28 mouse cellular contexts compared by ENCODE assay signal in genomic region chr7:27296518-27296917, GRCm38 (mm10). TPM values are rescaled to one million over a fixed set of nuclear protein-coding genes. Genes with fewer than 3 reads are reported as not detected.
DNase-seq lines count a peak whose midpoint lies in the region; ATAC-seq and TF ChIP-seq lines count a peak whose summit lies in the region.
"Had no signal": no experiment of that assay in that cellular context is flagged by ENCODE, and none has a peak within 500 bp of the region (broad histone marks: within the 10 kb centered on the region; RNA-seq: fewer than 3 reads in every experiment).

No protein-coding gene starts in this region.

- no peaks in the 10 kb centered on the region for H3K79me2 ChIP-seq in heart, adult 2 months (replicated peaks; ENCODE audit: control insufficient read depth, insufficient read depth, low read length)
- no peaks in the 10 kb centered on the region for H3K79me2 ChIP-seq in CH12.LX (replicated peaks; ENCODE audit: control insufficient read depth, extremely low read depth, insufficient read depth, poor library complexity, severe bottlenecking)
- no peaks in the 10 kb centered on the region for H3K79me2 ChIP-seq in MEL (ENCODE audit: control insufficient read depth, insufficient read depth, low read length, poor library complexity)

- peak; percentile 19; the same call in 1 of the 2 replicates for TF ChIP-seq CTCF in heart, adult 2 months (IDR thresholded peaks at IDR 0.05)
- peak in 1 of 2 experiments; percentile 25; a peak in 2 of 4 replicates for TF ChIP-seq CTCF in CH12.LX (conservative IDR thresholded peaks at IDR 0.05 in 1 of 2, IDR thresholded peaks at IDR 0.05 in 1 of 2; ENCODE audit: low read depth in 2 of 2, low read length in 2 of 2)
- TF ChIP-seq CTCF in MEL (IDR thresholded peaks at IDR 0.05 in 2 of 3, conservative IDR thresholded peaks at IDR 0.05 in 1 of 3; ENCODE audit: control insufficient read depth in 1 of 3, insufficient read depth in 1 of 3, low read depth in 2 of 3, low read length in 3 of 3, poor library complexity in 1 of 3, severe bottlenecking in 1 of 3): peak in 2 of 3 experiments; percentile 31 to 52; a peak in 3 of 6 replicates

- dilution Hi-C loops in CH12.LX (cut with MboI; ENCODE audit: extremely low pct_ligation_motif_present, extremely low pct_unique_long_range_greater_than_20kb, low sequenced_read_pairs): no loop called here

- no peak for TF ChIP-seq EP300 in heart, adult 2 months (IDR thresholded peaks at IDR 0.05; ENCODE audit: insufficient read depth, low read depth, low read length)
- no peak for TF ChIP-seq EP300 in CH12.LX (IDR thresholded peaks at IDR 0.05; ENCODE audit: low read length)
- TF ChIP-seq EP300 in MEL (IDR thresholded peaks at IDR 0.05; ENCODE audit: low read depth in 1 of 2, low read length in 2 of 2): no peak

- in situ Hi-C loops in CH12.LX (cut with MboI; ENCODE audit: low pct_ligation_motif_present, low pct_unique_long_range_greater_than_20kb, low sequenced_read_pairs): no loop called here

- peaks cover 16% of the 10 kb centered on the region for H3K9me3 ChIP-seq in CH12.LX (replicated peaks; ENCODE audit: low read length)
- H3K9me3 ChIP-seq in MEL (replicated peaks; ENCODE audit: insufficient read depth, low read length): no peaks in the 10 kb centered on the region
- no peaks in the 10 kb centered on the region for H3K9me3 ChIP-seq in midbrain, embryonic 16.5 days (replicated peaks; ENCODE audit: control insufficient read depth, low read length, poor library complexity, severe bottlenecking)
- H3K9me3 ChIP-seq: embryonic facial prominence, embryonic 10.5 days; embryonic facial prominence, embryonic 13.5 days; forebrain, embryonic 15.5 days; heart, embryonic 15.5 days had no signal

- intact Hi-C loops in heart, adult 2 months (cut with DNase I): no loop called here

- no peak for DNase-seq in heart, adult 2 months
- DNase-seq in heart, postnatal 4 days: no peak
- DNase-seq in CH12.LX (ENCODE audit: extremely low read depth) (no peak), MEL (ENCODE audit: low read depth, low spot score) (peak; percentile 29)
- DNase-seq in layer of hippocampus, adult 9-11 months: no peak
- DNase-seq in adrenal gland, adult (ENCODE audit: inconsistent age in 2 of 2, low spot score in 1 of 2): no peak
- DNase-seq: adrenal gland, postnatal 14 days; cerebellum, adult 11 months; cerebellum, adult 2 months; cerebellum, adult 9-11 months; cerebellum, postnatal 36 days; embryo, embryonic 11 days; gastrocnemius, postnatal 10 days; heart, postnatal 10 days; heart, postnatal 36 days had no signal

- no peaks in the 10 kb centered on the region for H3K27me3 ChIP-seq in heart, adult 2 months (ENCODE audit: control insufficient read depth, insufficient read depth, low read length)
- H3K27me3 ChIP-seq in CH12.LX (replicated peaks): peaks cover 50% of the 10 kb centered on the region
- peaks cover 0 to 2% of the 10 kb centered on the region in 2 experiments; a peak in 1 of 4 replicates for H3K27me3 ChIP-seq in MEL (ENCODE audit: control insufficient read depth in 1 of 2, insufficient read depth in 2 of 2, low read length in 2 of 2)
- no peaks in the 10 kb centered on the region for H3K27me3 ChIP-seq in midbrain, embryonic 16.5 days (ENCODE audit: control insufficient read depth, insufficient read depth, low read depth, low read length)
- H3K27me3 ChIP-seq: embryonic facial prominence, embryonic 13.5 days; forebrain, embryonic 15.5 days; heart, embryonic 12.5 days; heart, embryonic 15.5 days had no signal

- TF ChIP-seq POLR2A in heart, adult 2 months (IDR thresholded peaks at IDR 0.05; ENCODE audit: insufficient read depth, low read depth, low read length): no peak
- TF ChIP-seq POLR2A in CH12.LX (IDR thresholded peaks at IDR 0.05; ENCODE audit: low read depth, low read length) (no peak), MEL (IDR thresholded peaks at IDR 0.05; ENCODE audit: control insufficient read depth in 1 of 2, insufficient read depth in 1 of 2, low read depth in 1 of 2, low read length in 2 of 2, poor library complexity in 1 of 2) (no peak)

- no peaks in the 10 kb centered on the region for H3K36me3 ChIP-seq in heart, adult 2 months (ENCODE audit: control insufficient read depth, insufficient read depth, low read length)
- H3K36me3 ChIP-seq in CH12.LX (replicated peaks in 1 of 2; ENCODE audit: control insufficient read depth in 1 of 2, insufficient read depth in 1 of 2, low read length in 1 of 2) (no peaks in the 10 kb centered on the region), MEL (ENCODE audit: control insufficient read depth in 1 of 2, insufficient read depth in 2 of 2, low read length in 2 of 2) (no peaks in the 10 kb centered on the region)
- H3K36me3 ChIP-seq in midbrain, embryonic 16.5 days (ENCODE audit: control insufficient read depth, insufficient read depth, low read length): no peaks in the 10 kb centered on the region
- H3K36me3 ChIP-seq: embryonic facial prominence, embryonic 10.5 days; embryonic facial prominence, embryonic 13.5 days; forebrain, embryonic 12.5 days; forebrain, embryonic 15.5 days; heart, embryonic 12.5 days; heart, embryonic 15.5 days had no signal

- H3K4me2 ChIP-seq in CH12.LX (ENCODE audit: insufficient read depth, low read depth, poor library complexity, severe bottlenecking): no peak overlapping the region
- H3K4me2 ChIP-seq in midbrain, embryonic 16.5 days (ENCODE audit: low read length): no peak overlapping the region
- H3K4me2 ChIP-seq: embryonic facial prominence, embryonic 13.5 days; forebrain, embryonic 12.5 days; forebrain, embryonic 15.5 days; heart, embryonic 12.5 days; heart, embryonic 15.5 days; hindbrain, embryonic 14.5 days had no signal

- WGBS in heart, adult 2 months: 95% methylated on average over 4 of the region's 4 CpGs
- 92% methylated on average over 4 of the region's 4 CpGs for WGBS in midbrain, embryonic 16.5 days

- TF ChIP-seq RAD21 in CH12.LX (IDR thresholded peaks at IDR 0.05; ENCODE audit: low read depth, low read length) (peak; percentile 22), MEL (IDR thresholded peaks at IDR 0.05; ENCODE audit: low read depth, low read length) (peak; percentile 54)

- no peak overlapping the region for H3K27ac ChIP-seq in heart, adult 2 months
- H3K27ac ChIP-seq in CH12.LX (ENCODE audit: insufficient read depth, low read depth): no peak overlapping the region
- H3K27ac ChIP-seq in MEL (ENCODE audit: control insufficient read depth, low read depth, low read length): no peak overlapping the region
- no peak overlapping the region for H3K27ac ChIP-seq in midbrain, embryonic 16.5 days (ENCODE audit: low read length)
- H3K27ac ChIP-seq: embryonic facial prominence, embryonic 10.5 days; embryonic facial prominence, embryonic 13.5 days; forebrain, embryonic 12.5 days; forebrain, embryonic 15.5 days; heart, embryonic 15.5 days; hindbrain, embryonic 14.5 days; hindbrain, postnatal 0 days had no signal

- no peak overlapping the region for H3K9ac ChIP-seq in heart, adult 2 months (ENCODE audit: low read depth, low read length)
- no peak overlapping the region for H3K9ac ChIP-seq in CH12.LX (ENCODE audit: insufficient read depth, low read depth)
- H3K9ac ChIP-seq in MEL (ENCODE audit: control insufficient read depth, low read depth, low read length, poor library complexity, severe bottlenecking): no peak overlapping the region
- H3K9ac ChIP-seq in midbrain, embryonic 16.5 days (ENCODE audit: low read depth, low read length): no peak overlapping the region
- H3K9ac ChIP-seq: embryonic facial prominence, embryonic 13.5 days; forebrain, embryonic 12.5 days; forebrain, embryonic 15.5 days; heart, embryonic 12.5 days; heart, embryonic 15.5 days; hindbrain, embryonic 14.5 days had no signal

- ATAC-seq in midbrain, embryonic 16.5 days: no peak
- ATAC-seq: CD4-positive, CD25-positive, alpha-beta regulatory T cell, adult 4 months; forebrain, embryonic 15.5 days; hindbrain, postnatal 0 days; inflammation-experienced regulatory T-cells, adult 6 months; intestine, postnatal 0 days had no signal

- no peak overlapping the region for H3K4me3 ChIP-seq in heart, adult 2 months
- H3K4me3 ChIP-seq in CH12.LX (replicated peaks in 1 of 3; ENCODE audit: low read depth in 2 of 3, low read length in 2 of 3, poor library complexity in 1 of 3) (no peak overlapping the region), MEL (ENCODE audit: control insufficient read depth in 1 of 2, insufficient read depth in 1 of 2, low read depth in 2 of 2, low read length in 2 of 2) (no peak overlapping the region)
- H3K4me3 ChIP-seq in midbrain, embryonic 16.5 days (ENCODE audit: low read depth, low read length): no peak overlapping the region
- H3K4me3 ChIP-seq: embryonic facial prominence, embryonic 10.5 days; embryonic facial prominence, embryonic 13.5 days; erythroblast, embryonic 14.5 days; forebrain, embryonic 12.5 days; forebrain, embryonic 15.5 days; heart, embryonic 12.5 days; heart, embryonic 15.5 days had no signal

- H3K4me1 ChIP-seq in heart, adult 2 months (ENCODE audit: control insufficient read depth, insufficient read depth, low read length): peaks cover 3% of the 10 kb centered on the region; the same call in 1 of the 2 replicates
- no peaks in the 10 kb centered on the region for H3K4me1 ChIP-seq in CH12.LX (ENCODE audit: control insufficient read depth in 1 of 2, insufficient read depth in 2 of 2)
- no peaks in the 10 kb centered on the region for H3K4me1 ChIP-seq in MEL (ENCODE audit: control insufficient read depth in 1 of 2, insufficient read depth in 2 of 2, low read length in 2 of 2)
- no peaks in the 10 kb centered on the region for H3K4me1 ChIP-seq in midbrain, embryonic 16.5 days (ENCODE audit: control insufficient read depth, insufficient read depth, low read length)
- H3K4me1 ChIP-seq: forebrain, embryonic 12.5 days; forebrain, embryonic 15.5 days; heart, embryonic 12.5 days had no signal

RNA-seq across cellular contexts. Expression of gene Numbl, which starts 38.3 kb away (rescaled TPM):
- total RNA-seq in heart, adult 2 months (2021): 1 to 10 TPM; 3.7 to 6.1 TPM
- polyA plus RNA-seq in heart, adult 2 months (2012; rRNA removed): 7.8 and 9.7 TPM in 2 replicates
- total RNA-seq in heart, postnatal 4 days (2021): 10 to 100 TPM; 11.5 to 12.1 TPM
- total RNA-seq in CH12.LX (2012; rRNA removed): 1.5 and 2.3 TPM in 2 replicates
- 0.68 and 0.81 TPM in 2 replicates for total RNA-seq in CH12.LX (2014; rRNA removed)
- polyA plus RNA-seq in CH12.LX (2012; ENCODE audit: insufficient read length, low read depth): 2.7 and 2.9 TPM in 2 replicates
- 2.2 and 3.6 TPM in 2 replicates for total RNA-seq in MEL (2012; rRNA removed)
- polyA plus RNA-seq in MEL (2012; ENCODE audit: insufficient read depth in 1 of 2, insufficient read length in 2 of 2, low read depth in 1 of 2, low replicate concordance in 2 of 2, missing spikeins in 1 of 2): 10 to 100 TPM in 1 of 2 experiments, not detected in 1; 10.6 TPM
- polyA plus RNA-seq in midbrain, embryonic 16.5 days (2015; fragmentation: Nextera tagmentation; extraction: Ambion mirVana): 51.2 and 53.6 TPM in 2 replicates

RNA-seq across cellular contexts. Expression of gene Ltbp4, which starts 41.0 kb away (rescaled TPM):
- 100 to 1,000 TPM; 187 to 221 TPM for total RNA-seq in heart, adult 2 months (2021)
- polyA plus RNA-seq in heart, adult 2 months (2012; rRNA removed): 349 and 374 TPM in 2 replicates
- 100 to 1,000 TPM; 238 to 255 TPM for total RNA-seq in heart, postnatal 4 days (2021)
- total RNA-seq in CH12.LX (2012; rRNA removed) (1.8 and 2.6 TPM in 2 replicates), CH12.LX (2014; rRNA removed) (0.16 and 0.43 TPM in 2 replicates), MEL (2012; rRNA removed) (2.2 and 2.9 TPM in 2 replicates)
- polyA plus RNA-seq in CH12.LX (2012; ENCODE audit: insufficient read length, low read depth) (1.2 and 1.5 TPM in 2 replicates), MEL (2012; ENCODE audit: insufficient read depth in 1 of 2, insufficient read length in 2 of 2, low read depth in 1 of 2, low replicate concordance in 2 of 2, missing spikeins in 1 of 2) (10 to 100 TPM in 1 of 2 experiments, not detected in 1; 14.2 TPM)
- polyA plus RNA-seq in midbrain, embryonic 16.5 days (2015; fragmentation: Nextera tagmentation; extraction: Ambion mirVana): 14.1 and 14.3 TPM in 2 replicates

RNA-seq across cellular contexts. Expression of gene Shkbp1, which starts 59.3 kb away (rescaled TPM):
- total RNA-seq in heart, adult 2 months (2021): 1 to 10 TPM; 4.6 to 7.1 TPM
- polyA plus RNA-seq in heart, adult 2 months (2012; rRNA removed): 17.3 and 20.2 TPM in 2 replicates
- total RNA-seq in heart, postnatal 4 days (2021): 10 to 100 TPM; 18.4 to 19.8 TPM
- total RNA-seq in CH12.LX (2012; rRNA removed): 26.2 and 30.8 TPM in 2 replicates
- 17.7 and 23.3 TPM in 2 replicates for total RNA-seq in CH12.LX (2014; rRNA removed)
- polyA plus RNA-seq in CH12.LX (2012; ENCODE audit: insufficient read length, low read depth): 50.0 and 62.8 TPM in 2 replicates
- 24.2 and 25.4 TPM in 2 replicates for total RNA-seq in MEL (2012; rRNA removed)
- 10 to 100 TPM in 1 of 2 experiments, not detected in 1; 77.0 TPM for polyA plus RNA-seq in MEL (2012; ENCODE audit: insufficient read depth in 1 of 2, insufficient read length in 2 of 2, low read depth in 1 of 2, low replicate concordance in 2 of 2, missing spikeins in 1 of 2)
- 47.4 and 55.1 TPM in 2 replicates for polyA plus RNA-seq in midbrain, embryonic 16.5 days (2015; fragmentation: Nextera tagmentation; extraction: Ambion mirVana)

Comparison
In these comparisons a context has a peak if more than half of its experiments do, and no peak if none do; other contexts are left out.
1. RNA of gene Ltbp4, which starts 41.0 kb away (total RNA-seq): 238 to 255 TPM in heart, postnatal 4 days and 187 to 221 TPM in heart, adult 2 months; 2.2 to 2.9 TPM in MEL and 0.16 to 2.6 TPM in CH12.LX; every median in the first group is over 10 times any median in the second.